Mouse (Mus musculus): ENCODE data around the gene Fkbp4. TPM values are rescaled to one million over a fixed set of nuclear protein-coding genes. Genes with fewer than 3 reads are reported as not detected.

Gene Fkbp4
- total and polyA plus RNA-seq, 2 experiments from 2014 or later, result 161 to 246 TPM

DNA sequence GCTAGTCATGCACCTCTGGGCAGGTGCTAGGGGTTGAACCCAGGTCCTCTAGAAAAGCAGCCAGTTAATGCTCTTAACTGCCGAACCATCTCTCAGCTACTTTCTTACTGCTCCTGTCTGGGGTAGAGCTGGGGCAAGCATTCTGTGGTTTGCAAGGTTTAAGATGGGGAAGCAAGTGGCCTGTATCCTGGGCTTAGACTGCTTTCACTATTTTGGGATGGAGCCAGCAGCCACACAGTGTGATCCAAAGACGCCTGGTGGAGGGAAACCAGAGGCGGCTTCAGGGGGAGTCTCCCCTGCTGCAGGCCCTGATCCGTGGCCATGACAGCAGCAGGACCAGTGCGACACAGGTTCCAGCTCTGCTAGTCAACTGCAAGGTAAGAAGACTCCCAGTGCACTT lies 33.8 kb downstream of the Fkbp4 start:
- TF ChIP-seq CTCF (IDR thresholded peaks at IDR 0.05; ENCODE audit: low read depth), result no peak
- peaks cover 4% of the 10 kb centered on the region for H3K4me1 ChIP-seq (ENCODE audit: insufficient read depth, low read length)
- H3K27ac ChIP-seq, result no peak overlapping the region
- H3K9me3 ChIP-seq (ENCODE audit: low read length), result no peaks in the 10 kb centered on the region
- no peak overlapping the region for H3K4me2 ChIP-seq (ENCODE audit: low read depth, low read length)
- 44% methylated on average over 5 of the region's 5 CpGs for WGBS
- no peak overlapping the region for H3K4me3 ChIP-seq (ENCODE audit: low read length)
- H3K36me3 ChIP-seq (ENCODE audit: insufficient read depth, low read length), result peaks cover 19% of the 10 kb centered on the region; the same call in 1 of the 2 replicates
- no peak overlapping the region for H3K9ac ChIP-seq (replicated peaks; ENCODE audit: low read length)
- no peaks in the 10 kb centered on the region for H3K27me3 ChIP-seq (ENCODE audit: insufficient read depth, low read length)
- no peak for ATAC-seq
- DNase-seq (ENCODE audit: low spot score), result no peak

DNA sequence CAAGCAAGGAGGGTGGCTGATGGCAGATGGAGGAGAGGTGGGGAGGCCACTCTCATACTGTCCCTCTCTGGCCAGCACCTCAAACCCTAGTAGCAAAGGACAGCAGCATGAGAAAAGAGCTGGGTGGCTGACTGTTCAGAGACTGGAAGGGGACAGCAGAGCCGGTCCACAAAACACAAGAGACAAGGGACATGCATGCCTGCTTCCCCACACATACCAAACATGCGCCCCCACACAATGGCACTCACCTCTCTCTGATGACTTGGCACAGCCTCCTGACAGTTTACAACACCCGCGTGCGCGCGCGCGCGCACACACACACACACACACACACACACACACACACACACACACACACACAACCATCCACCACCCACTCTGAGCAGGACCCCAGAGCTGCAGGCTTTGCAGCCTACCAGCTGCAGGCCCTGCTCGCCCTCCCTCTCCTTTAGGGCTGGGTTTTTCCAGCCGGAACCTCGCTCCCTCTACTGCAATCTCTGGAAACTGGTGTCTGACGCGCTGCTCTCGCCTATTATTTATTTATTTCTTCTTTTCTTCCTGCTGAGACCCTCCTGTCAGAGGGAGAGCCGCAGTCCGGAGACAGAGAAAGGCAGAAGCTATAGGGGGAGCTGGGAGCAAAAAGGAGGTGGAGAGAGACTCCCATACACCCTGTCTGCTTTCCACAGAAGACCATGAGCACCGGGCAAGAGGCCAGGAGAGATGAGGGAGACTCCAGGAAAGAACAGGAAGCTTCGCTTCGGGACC lies 38.9 kb downstream of the Fkbp4 start:
- Histone ChIP-seq H3K36me3 (ENCODE audit: insufficient read depth, low read length) (no peaks in the 10 kb centered on the region), H3K9ac (replicated peaks; ENCODE audit: low read length) (peak overlapping the region; percentile 41), H3K4me3 (ENCODE audit: low read length) (peak overlapping the region; percentile 31), H3K27ac (peak overlapping the region; percentile 73), H3K4me2 (ENCODE audit: low read depth, low read length) (peak overlapping the region; percentile 57), H3K27me3 (ENCODE audit: insufficient read depth, low read length) (no peaks in the 10 kb centered on the region), H3K4me1 (ENCODE audit: insufficient read depth, low read length) (peaks cover 4% of the 10 kb centered on the region), H3K9me3 (ENCODE audit: low read length) (no peaks in the 10 kb centered on the region)
- ATAC-seq, result peak; percentile 94
- peak; percentile 76 for DNase-seq (ENCODE audit: low spot score)
- peak; percentile 22; the same call in 1 of the 2 replicates for TF ChIP-seq CTCF (IDR thresholded peaks at IDR 0.05; ENCODE audit: low read depth)
- WGBS, result 30% methylated on average over 21 of the region's 21 CpGs

DNA sequence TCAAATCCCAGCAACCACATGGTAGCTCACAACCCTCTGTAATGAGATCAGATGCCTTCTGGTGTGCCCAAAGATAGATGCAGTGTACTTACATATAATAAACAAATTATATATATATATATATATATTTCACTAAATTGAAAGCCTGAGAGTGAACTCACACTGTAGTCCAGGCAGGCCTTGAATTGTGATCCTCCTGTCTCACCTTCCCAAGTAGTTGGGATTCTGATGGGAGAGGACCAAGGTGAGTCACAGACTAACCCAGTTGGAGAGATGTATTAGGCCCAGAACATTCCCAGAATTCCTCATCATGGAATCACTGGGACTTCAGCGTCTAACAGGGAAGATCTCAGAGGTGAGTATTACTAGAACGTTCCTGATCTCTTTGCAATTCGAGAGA lies 39.5 kb downstream of the Fkbp4 start, which contains the start of gene Nrip2:
Nrip2 (plus strand) TSS at position 301 of the 400 bp plus-strand sequence.
- peak within 1 kb of the TSS; percentile 57 for H3K4me2 ChIP-seq (ENCODE audit: low read depth, low read length)
- WGBS, result 63% methylated on average over 3 of the region's 3 CpGs
- ATAC-seq, result no peak

DNA sequence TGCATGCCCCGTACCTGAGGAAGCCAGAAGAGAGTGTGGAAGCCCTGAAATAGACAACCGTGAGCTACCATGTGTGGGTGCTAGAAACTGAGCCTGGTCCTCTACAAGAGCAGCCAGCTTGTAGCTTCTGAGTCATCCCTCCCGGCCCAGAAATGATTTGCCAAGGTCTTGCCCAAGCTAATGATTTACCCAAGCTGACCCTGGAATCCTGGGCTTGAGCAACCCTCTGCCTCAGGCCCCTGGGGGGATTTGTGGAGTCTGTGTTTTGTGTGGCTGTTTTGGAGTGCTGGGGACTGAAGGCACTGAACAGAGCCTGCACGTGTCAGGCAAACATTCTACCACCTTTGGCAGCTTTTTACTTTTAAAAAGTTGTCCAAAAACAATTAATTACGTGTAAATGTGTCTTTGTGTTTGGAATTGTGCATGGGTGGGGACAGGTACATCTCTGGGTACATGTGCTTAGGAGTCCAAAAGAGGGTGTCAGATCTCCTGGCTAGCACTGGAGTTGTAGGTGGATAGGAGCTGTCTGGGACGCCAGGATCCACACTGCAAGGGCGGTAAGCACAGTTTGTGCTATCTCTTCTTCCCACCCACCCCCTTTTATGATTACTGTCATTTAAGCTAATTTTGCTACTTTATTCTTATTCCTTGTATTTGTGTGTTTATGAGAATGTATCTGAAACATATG lies 40.8 kb downstream of the Fkbp4 start:
- 84% methylated on average over 7 of the region's 7 CpGs for WGBS
- peaks cover 4% of the 10 kb centered on the region for H3K4me1 ChIP-seq (ENCODE audit: insufficient read depth, low read length)
- H3K36me3 ChIP-seq (ENCODE audit: insufficient read depth, low read length), result no peaks in the 10 kb centered on the region
- H3K4me2 ChIP-seq (ENCODE audit: low read depth, low read length), result no peak overlapping the region
- no peaks in the 10 kb centered on the region for H3K27me3 ChIP-seq (ENCODE audit: insufficient read depth, low read length)
- H3K9me3 ChIP-seq (ENCODE audit: low read length), result no peaks in the 10 kb centered on the region
- no peak for ATAC-seq
- H3K9ac ChIP-seq (replicated peaks; ENCODE audit: low read length), result no peak overlapping the region
- no peak overlapping the region for H3K4me3 ChIP-seq (ENCODE audit: low read length)
- no peak for DNase-seq (ENCODE audit: low spot score)
- no peak overlapping the region for H3K27ac ChIP-seq
- no peak for TF ChIP-seq CTCF (IDR thresholded peaks at IDR 0.05; ENCODE audit: low read depth)

More for the DNA sequence above, 39.5 kb downstream of the Fkbp4 start, which contains the start of gene Nrip2:
- Histone ChIP-seq H3K9ac (replicated peaks; ENCODE audit: low read length) (peak within 1 kb of the TSS; percentile 41), H3K4me1 (ENCODE audit: insufficient read depth, low read length) (peaks cover 4% of the 10 kb centered on the region), H3K9me3 (ENCODE audit: low read length) (no peaks in the 10 kb centered on the region), H3K27me3 (ENCODE audit: insufficient read depth, low read length) (no peaks in the 10 kb centered on the region), H3K27ac (peak within 1 kb of the TSS; percentile 73), H3K36me3 (ENCODE audit: insufficient read depth, low read length) (no peaks in the 10 kb centered on the region), H3K4me3 (ENCODE audit: low read length) (peak within 1 kb of the TSS; percentile 31)
- DNase-seq (ENCODE audit: low spot score), result no peak
- TF ChIP-seq CTCF (IDR thresholded peaks at IDR 0.05; ENCODE audit: low read depth), result no peak

DNA sequence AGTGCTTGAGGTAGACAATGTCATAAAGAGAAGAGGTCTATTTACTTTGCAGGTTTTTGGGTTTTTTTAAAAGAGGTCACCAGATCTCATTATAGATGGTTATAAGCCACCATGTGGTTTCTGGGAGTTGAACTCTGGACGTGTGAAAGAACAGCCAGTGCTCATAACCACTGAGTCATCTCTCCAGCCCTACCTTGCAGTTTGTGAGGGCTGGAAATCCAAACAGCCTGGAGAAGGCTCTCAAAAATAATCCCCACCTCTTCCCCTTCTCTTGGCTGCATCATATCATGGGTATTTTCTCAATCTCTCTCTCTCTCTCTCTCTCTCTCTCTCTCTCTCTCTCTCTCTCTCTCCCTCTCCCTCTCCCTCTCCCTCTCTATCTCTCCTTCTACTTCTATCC lies 47.8 kb downstream of the Fkbp4 start:
- Histone ChIP-seq H3K27ac (no peak overlapping the region), H3K4me2 (ENCODE audit: low read depth, low read length) (no peak overlapping the region), H3K9me3 (ENCODE audit: low read length) (no peaks in the 10 kb centered on the region), H3K36me3 (ENCODE audit: insufficient read depth, low read length) (no peaks in the 10 kb centered on the region), H3K27me3 (ENCODE audit: insufficient read depth, low read length) (no peaks in the 10 kb centered on the region), H3K4me1 (ENCODE audit: insufficient read depth, low read length) (no peaks in the 10 kb centered on the region), H3K4me3 (ENCODE audit: low read length) (no peak overlapping the region), H3K9ac (replicated peaks; ENCODE audit: low read length) (no peak overlapping the region)
- ATAC-seq (no peak), DNase-seq (ENCODE audit: low spot score) (no peak)
- WGBS, result 63% methylated on average over 1 of the region's 1 CpGs
- TF ChIP-seq CTCF (IDR thresholded peaks at IDR 0.05; ENCODE audit: low read depth), result no peak

DNA sequence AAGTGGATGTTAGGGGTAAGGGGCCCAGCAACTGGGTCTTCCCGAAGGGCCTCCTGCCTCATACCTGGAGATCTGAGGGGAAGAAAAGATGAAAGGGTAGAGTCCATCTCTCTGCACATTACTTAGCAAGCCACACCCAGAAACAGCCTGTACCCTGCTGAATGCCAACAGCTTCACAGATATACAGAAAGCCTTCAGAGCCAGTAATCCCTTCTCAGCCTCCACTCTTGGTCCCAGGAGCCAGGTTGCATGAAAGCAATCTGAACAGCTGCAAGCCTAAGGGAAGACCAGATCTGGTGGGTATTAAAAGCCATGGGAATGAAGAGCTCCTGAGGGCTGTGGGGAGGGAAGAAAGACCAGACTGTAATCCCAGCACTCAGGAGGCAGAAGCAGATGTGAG lies 49.3 kb downstream of the Fkbp4 start:
- TF ChIP-seq CTCF (IDR thresholded peaks at IDR 0.05; ENCODE audit: low read depth), result no peak
- 100% methylated on average over 1 of the region's 1 CpGs for WGBS
- no peak for ATAC-seq
- Histone ChIP-seq H3K36me3 (ENCODE audit: insufficient read depth, low read length) (no peaks in the 10 kb centered on the region), H3K9ac (replicated peaks; ENCODE audit: low read length) (no peak overlapping the region), H3K9me3 (ENCODE audit: low read length) (no peaks in the 10 kb centered on the region), H3K27ac (no peak overlapping the region), H3K4me2 (ENCODE audit: low read depth, low read length) (no peak overlapping the region), H3K4me3 (ENCODE audit: low read length) (no peak overlapping the region), H3K4me1 (ENCODE audit: insufficient read depth, low read length) (no peaks in the 10 kb centered on the region), H3K27me3 (ENCODE audit: insufficient read depth, low read length) (no peaks in the 10 kb centered on the region)
- no peak for DNase-seq (ENCODE audit: low spot score)

All from hindbrain, postnatal 0 days (tissue).